Mouse (Mus musculus): ENCODE measurements around the gene Defb43.

Gene Defb43

DNA sequence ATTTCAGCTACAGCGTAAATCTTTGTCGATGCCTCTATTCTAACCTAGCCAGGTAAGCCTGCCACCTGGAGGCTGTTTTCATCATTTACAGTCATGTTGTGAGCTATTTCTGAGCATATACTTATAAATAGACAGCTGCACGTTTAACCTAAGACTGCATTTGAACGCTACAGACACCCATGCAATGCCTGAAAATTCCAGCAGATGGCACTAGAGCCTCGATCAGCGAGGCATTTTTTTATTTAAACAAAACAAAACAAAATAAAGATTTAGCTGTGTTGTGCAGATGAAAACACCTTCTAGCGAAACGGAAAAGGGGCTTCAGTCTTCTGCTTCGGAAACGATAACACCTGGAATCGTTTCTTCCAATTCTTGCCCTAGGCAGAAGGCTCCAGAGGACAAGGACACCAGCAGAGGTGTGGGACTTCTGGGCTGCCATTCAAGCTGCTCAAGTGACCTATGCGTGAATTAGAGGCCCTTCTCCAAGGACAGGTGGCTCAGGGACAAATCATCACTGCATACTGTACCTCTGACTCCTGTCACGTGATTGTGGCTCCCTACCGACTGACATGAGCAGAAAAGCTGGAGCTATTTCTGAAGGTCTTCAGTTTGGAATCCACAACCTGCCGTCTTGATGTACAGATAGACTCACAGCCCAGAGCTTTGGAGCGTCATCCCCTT is 55.2 kb downstream of the Defb43 start:
- peak; percentile 54 for DNase-seq (ENCODE audit: low read depth, low spot score)
